Mouse (Mus musculus) testis, adult 2 months (tissue): Measurements from ENCODE around the gene Tead3. TPM values are rescaled to one million over a fixed set of nuclear protein-coding genes. Genes with fewer than 3 reads are reported as not detected.
A peak's percentile ranks its signal among the peaks of the same experiment; 100 is the strongest.

Experiments used
- H3K27ac ChIP-seq: fragments of 200-500 bp; 2 replicates; pipeline ENCODE4 v1.5.1; 2012; ENCODE audit warnings: low read depth, low read length; ENCODE audit not compliant: control insufficient read depth, insufficient read depth
- H3K27me3 ChIP-seq: fragments of 200-500 bp; 2 replicates; pipeline ENCODE4 v1.6.1; 2012; ENCODE audit warnings: mild to moderate bottlenecking, low read length, moderate library complexity; ENCODE audit not compliant: control insufficient read depth, insufficient read depth
- H3K36me3 ChIP-seq: fragments of 200-500 bp; 2 replicates; pipeline ENCODE4 v1.6.1; 2012; ENCODE audit warnings: mild to moderate bottlenecking, low read length; ENCODE audit not compliant: control insufficient read depth, insufficient read depth
- H3K4me1 ChIP-seq: fragments of 200-500 bp; 2 replicates; pipeline ENCODE4 v1.6.1; 2012; ENCODE audit warnings: low read length; ENCODE audit not compliant: control insufficient read depth, insufficient read depth
- H3K4me3 ChIP-seq: fragments of 200-500 bp; 2 replicates; pipeline ENCODE4 v1.5.1; 2012; ENCODE audit warnings: low read depth, mild to moderate bottlenecking, low read length, moderate library complexity, mixed read lengths; ENCODE audit not compliant: control insufficient read depth
- CTCF ChIP-seq: fragments of 200-500 bp; IDR thresholded peaks from 2 replicates; pipeline ENCODE4 v1.5.1; 2012; ENCODE audit warnings: low read depth, mild to moderate bottlenecking, inconsistent platforms, low read length, moderate library complexity; ENCODE audit not compliant: control insufficient read depth, insufficient read depth, insufficient replicate concordance
- POLR2A ChIP-seq: fragments of 200-500 bp; IDR thresholded peaks from 2 replicates; pipeline ENCODE4 v1.6.1; 2012; ENCODE audit warnings: low read depth, mild to moderate bottlenecking, inconsistent platforms, low read length, moderate library complexity; ENCODE audit not compliant: control insufficient read depth
- polyA plus RNA-seq: library from polyadenylated mRNA; depleted of rRNA; stranded (reverse); fragments of >200 nt; gene quantifications from 2 replicates; pipeline ENCODE4 v1.2.3, GENCODE M21; 2012

Tead3 gene
- polyA plus RNA-seq, 1 experiment: 3.2 TPM

GRCm38 (mm10) chr17:28345882-28346281 is 4.7 kb downstream of the Tead3 start:
- TF ChIP-seq CTCF (no peak), POLR2A (no peak)
- H3K27ac ChIP-seq: no peak overlapping the region; the same call in 1 of the 2 replicates
- no peak overlapping the region for H3K4me3 ChIP-seq
- peaks cover 14% of the 10 kb centered on the region for H3K4me1 ChIP-seq
- no peaks in the 10 kb centered on the region for H3K27me3 ChIP-seq
- H3K36me3 ChIP-seq: no peaks in the 10 kb centered on the region

DNA sequence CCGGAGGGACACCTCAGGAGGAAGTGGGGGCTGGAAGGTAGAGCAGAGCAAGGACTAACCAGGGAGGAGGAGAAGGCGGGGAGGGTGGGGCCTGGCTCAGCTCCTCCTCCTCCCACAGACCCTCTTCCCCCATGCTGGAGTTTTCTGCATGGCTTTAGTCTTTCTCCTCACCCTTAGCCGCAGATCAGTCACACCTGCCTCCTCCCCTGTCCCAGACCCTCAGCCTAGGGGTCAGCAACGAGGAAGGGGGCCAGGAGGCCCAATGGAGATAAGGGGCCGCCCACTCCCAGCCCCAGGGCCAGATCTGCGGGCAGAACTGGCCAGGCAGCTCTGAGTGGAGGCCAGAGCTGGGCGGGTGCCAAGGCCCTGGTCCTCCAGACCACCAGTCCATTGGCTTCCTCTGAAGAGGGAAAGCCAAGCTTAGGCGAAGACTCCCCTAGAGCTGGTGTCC is 5.3 kb downstream of the Tead3 start:
- H3K4me1 ChIP-seq: peaks cover 15% of the 10 kb centered on the region
- H3K4me3 ChIP-seq: no peak overlapping the region
- no peaks in the 10 kb centered on the region for H3K36me3 ChIP-seq
- TF ChIP-seq CTCF (no peak), POLR2A (no peak)
- H3K27ac ChIP-seq: peak overlapping the region; percentile 46; the same call in 1 of the 2 replicates
- H3K27me3 ChIP-seq: no peaks in the 10 kb centered on the region

DNA sequence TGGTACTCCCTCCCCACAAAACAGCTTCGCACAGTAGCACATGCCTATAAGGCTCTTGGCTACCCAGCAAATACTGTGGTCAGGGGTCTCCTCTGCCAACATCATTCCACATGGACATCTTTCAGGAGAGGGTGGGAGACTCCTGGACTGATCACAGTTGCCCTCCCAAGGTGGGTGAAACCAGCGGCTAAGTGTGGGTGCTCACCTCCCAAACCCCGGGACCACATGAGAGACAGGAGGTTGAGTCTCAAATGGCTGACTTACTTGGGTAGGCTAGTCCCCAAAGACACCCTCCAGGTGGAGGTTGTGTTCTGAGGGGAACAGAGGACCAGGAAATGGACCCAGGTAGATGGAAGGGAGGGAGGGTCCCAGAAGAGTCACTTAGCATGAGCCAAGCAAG is 5.9 kb downstream of the Tead3 start:
- peaks cover 11% of the 10 kb centered on the region for H3K4me1 ChIP-seq
- TF ChIP-seq POLR2A (no peak), CTCF (no peak)

GRCm38 (mm10) chr17:28344050-28344607 is 6.5 kb downstream of the Tead3 start:
- peaks cover 9% of the 10 kb centered on the region for H3K4me1 ChIP-seq
- no peaks in the 10 kb centered on the region for H3K27me3 ChIP-seq
- H3K4me3 ChIP-seq: no peak overlapping the region
- TF ChIP-seq CTCF: no peak
- TF ChIP-seq POLR2A: no peak
- no peak overlapping the region for H3K27ac ChIP-seq
- no peaks in the 10 kb centered on the region for H3K36me3 ChIP-seq

More for the DNA sequence above, 5.9 kb downstream of the Tead3 start:
- no peak overlapping the region for H3K27ac ChIP-seq
- H3K27me3 ChIP-seq: no peaks in the 10 kb centered on the region
- H3K36me3 ChIP-seq: no peaks in the 10 kb centered on the region
- no peak overlapping the region for H3K4me3 ChIP-seq

DNA sequence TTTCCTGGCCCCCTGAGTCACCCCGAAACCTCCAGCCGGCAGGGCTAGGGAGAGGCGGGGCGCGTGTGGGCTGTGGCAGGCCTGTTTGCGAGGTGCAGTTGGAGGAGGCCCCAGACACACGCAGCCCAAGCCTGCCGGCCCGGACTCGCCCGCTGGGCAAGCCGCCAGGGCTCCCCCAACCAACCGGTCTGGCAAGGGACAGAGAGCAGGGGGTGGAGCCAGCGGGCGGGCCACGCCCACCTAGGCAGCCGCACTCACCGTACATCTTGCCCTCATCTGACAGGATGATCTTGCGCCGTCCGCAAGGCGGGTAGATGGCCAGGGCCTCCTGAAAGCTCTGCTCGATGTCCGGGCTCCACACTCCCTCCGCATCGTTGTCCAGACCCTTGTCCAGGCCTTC is 9.5 kb downstream of the Tead3 start:
- Histone ChIP-seq H3K4me1 (peaks cover 9% of the 10 kb centered on the region), H3K4me3 (no peak overlapping the region; the same call in 1 of the 2 replicates), H3K36me3 (no peaks in the 10 kb centered on the region), H3K27me3 (no peaks in the 10 kb centered on the region), H3K27ac (no peak overlapping the region)
- TF ChIP-seq CTCF (no peak), POLR2A (no peak)

DNA sequence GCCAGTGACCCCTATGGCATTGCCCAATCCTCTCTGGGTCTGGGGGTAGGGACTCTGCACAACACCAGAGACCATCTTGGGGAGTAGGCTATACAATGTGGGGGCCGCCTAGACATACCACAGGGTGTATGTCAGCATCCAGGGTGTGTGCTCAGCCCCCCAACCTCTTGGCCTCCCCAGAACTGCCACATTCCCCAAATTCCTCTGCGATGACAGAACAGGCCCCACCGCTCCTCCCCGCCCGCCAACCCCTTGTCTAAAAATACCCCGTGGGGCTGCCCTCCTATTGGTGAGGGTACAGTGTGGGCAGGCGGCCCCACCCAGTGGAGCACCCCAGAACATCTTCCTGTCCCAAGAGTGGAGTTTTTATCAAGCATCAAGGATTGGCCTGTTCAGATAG is 10.0 kb downstream of the Tead3 start:
- peaks cover 9% of the 10 kb centered on the region for H3K4me1 ChIP-seq
- H3K4me3 ChIP-seq: no peak overlapping the region
- no peak for TF ChIP-seq CTCF
- no peak for TF ChIP-seq POLR2A
- H3K27me3 ChIP-seq: no peaks in the 10 kb centered on the region
- no peaks in the 10 kb centered on the region for H3K36me3 ChIP-seq
- no peak overlapping the region for H3K27ac ChIP-seq

GRCm38 (mm10) chr17:28337547-28337946 is 13.1 kb downstream of the Tead3 start:
- H3K27ac ChIP-seq: no peak overlapping the region
- no peak for TF ChIP-seq CTCF
- no peak for TF ChIP-seq POLR2A
- H3K27me3 ChIP-seq: no peaks in the 10 kb centered on the region
- peaks cover 17% of the 10 kb centered on the region for H3K4me1 ChIP-seq
- no peak overlapping the region for H3K4me3 ChIP-seq
- no peaks in the 10 kb centered on the region for H3K36me3 ChIP-seq
